Mouse (Mus musculus) spleen, adult 18-20 months (tissue): ENCODE measurements around the gene Atad1.
"Not testable (repeated sequence)": the region's sequence is repeated elsewhere in the genome, so short reads cannot be mapped to it uniquely, and the experiment has no call there.

Experiments used
- DNase-seq, 2 experiments: peaks; one replicate each; pipeline ENCODE4 v3.0.0; 2022; ENCODE audit warnings: mixed read lengths in 2 of 2

The Atad1 gene

DNA sequence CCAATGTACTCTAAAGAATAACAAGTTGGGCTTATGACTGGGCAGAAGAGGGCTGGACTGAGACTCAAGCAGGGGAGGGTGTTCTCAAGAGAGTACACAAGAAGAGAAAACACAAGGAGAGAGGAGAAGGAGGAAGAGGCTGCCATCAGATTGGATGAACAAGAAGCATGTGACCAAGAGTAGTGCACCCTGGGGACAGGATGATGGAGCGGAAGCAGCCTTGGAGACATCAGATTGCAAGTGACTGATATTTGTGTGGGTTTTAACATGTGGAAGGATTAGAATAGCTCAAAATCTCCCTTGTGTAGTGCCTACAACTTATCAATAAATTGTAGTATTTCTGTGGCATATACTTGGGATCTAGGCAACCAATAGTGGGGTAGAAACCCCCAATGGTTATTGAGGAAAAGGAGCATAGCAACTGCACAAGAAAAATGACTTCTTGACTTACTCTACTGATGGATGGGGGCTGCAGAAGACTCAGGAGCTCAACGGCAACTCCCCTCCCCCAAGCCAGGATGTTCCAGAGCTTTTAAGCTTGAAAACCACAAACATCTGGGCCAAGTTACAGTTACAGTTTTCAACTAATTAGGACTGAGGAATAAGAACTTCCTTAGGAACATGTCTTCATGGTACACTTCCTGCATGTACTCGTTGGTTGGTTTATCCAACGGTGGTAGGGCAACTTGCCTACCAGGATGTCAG is 1.2 kb upstream of the Atad1 start:
- DNase-seq: no peak

DNA sequence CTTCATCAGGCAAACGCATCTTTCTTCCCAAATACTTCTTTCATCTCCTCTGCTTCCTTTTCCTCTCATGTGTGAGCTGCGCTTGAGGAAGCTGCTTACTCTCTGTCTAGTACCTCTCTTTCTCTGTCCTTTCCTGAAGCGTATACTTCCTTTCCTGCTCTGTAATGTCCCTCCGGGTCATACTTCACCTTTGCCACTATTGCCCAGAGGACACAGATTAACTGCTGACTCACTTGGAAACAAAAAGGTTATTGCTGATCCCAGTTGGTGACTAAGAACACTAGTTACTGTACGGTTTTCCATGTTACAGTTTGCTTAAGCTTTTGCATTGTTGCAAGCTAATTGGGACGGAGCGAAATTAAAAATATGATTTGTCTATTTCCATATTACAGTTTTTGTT is 1.7 kb downstream of the Atad1 start:
- DNase-seq: no peak

DNA sequence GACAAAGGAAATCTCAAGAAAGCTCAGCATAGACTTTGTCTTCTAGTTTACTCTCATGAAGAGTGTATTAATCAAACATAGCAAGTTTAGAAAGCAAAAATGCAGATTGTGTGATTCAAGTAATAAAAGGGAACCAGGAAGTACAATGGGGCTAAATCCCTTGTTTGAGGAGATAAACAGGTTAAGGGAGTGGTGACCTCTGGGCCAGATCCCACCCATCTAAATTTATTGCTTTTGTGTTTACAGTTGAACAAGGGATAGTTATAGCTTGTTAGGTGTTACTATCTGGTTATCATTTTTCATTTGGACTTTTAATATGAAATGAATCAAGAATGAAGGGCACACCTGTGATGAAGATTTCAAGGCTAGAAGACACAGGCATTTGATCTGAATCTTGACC is 6.7 kb downstream of the Atad1 start:
- DNase-seq: no peak

DNA sequence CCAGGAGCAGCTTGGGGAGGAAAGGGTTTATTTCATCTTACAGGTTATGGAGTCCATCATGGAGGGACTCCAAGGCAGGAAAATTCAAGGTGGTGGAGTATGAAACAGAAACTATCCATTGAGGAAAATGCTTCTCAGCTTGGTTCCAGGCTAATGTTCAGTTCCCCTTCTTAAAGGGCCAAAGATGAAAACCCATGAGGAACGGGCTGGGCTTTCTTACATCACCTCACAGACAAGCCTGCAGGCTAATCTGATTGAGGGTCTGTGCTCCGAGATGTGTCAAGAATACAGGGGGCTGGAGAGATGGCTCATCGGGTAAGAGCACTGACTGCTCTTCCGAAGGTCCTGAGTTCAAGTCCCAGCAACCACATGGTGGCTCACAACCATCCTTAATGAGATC is 9.8 kb downstream of the Atad1 start:
- no peak for DNase-seq

DNA sequence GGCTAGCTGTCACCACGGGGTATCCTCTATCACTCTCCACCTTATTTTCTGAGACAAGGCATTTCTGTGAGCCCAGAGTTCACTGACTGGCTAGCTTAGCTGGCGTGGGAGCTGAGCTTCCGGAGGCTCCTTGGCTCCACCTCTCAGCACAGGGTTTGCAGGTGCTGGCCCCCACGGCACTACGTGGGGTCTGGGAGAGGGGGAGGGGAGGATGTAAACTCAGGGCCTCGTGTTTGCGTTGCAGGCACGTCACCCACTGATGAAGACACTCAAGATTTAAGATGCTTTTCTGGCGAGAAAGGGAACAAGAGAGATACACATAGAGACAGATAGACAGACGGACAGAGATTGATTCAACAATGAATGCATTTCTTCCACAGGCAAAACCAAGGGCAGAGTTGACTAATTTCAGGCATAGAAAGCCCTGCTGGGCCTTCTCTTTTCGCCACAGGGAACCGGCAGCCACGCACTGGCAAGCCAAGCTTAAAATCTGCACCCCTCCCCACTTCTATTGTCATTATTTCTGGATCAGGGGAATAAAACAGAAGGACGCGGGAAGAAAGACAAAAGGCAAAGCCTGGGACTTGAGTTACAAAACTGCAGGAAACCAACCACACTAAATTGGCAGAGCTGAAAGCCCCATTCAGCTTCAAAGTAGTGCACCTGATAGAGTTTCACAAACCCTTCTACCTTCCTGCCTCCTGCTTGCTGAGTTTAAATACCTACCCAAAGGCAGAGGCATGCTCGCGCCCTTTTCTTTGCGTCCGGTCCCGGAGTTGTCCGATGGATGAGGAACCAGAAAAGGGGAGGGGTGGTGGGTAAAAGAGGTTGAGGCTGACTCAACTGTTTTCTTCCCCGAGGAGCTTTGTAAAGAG is 12.9 kb downstream of the Atad1 start:
- DNase-seq: no peak

DNA sequence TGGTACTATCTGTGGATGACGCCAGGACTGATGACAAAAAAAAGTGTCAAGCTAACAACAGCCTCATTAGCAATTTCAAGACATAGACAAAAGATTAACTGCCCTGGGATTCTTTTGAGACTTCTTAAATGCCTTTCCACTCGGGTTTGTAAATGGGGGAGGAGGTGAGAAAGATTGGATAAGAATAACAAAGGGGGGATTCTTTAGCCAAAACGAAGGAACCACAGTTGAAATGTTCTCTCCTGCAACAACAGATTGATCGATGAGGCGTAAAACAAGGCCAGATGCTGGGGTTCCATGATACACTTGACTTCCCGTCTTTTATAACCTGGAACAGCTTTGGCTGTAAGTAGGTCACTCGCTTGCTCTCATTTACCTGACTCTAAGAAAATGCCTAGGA is 15.8 kb downstream of the Atad1 start:
- DNase-seq: no peak

DNA sequence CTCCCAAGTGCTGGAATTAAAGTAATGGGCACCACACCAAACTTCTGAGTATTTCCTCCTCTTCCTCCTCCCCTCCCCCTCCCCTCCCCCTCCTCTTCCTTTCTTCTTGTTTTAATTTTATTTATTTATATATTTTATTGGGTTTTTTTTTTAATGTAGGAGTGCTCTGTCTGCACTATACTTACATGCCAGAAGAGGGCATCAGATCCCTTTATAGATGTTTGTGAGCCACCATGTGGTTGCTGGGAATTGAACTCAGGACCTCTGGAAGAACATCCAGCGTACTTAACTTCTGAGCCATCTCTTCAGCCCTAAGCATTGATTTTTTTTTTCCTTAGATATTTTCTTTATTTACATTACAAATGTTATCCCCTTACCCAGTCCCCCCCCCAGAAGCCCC is 19.3 kb downstream of the Atad1 start:
- DNase-seq: no peak

DNA sequence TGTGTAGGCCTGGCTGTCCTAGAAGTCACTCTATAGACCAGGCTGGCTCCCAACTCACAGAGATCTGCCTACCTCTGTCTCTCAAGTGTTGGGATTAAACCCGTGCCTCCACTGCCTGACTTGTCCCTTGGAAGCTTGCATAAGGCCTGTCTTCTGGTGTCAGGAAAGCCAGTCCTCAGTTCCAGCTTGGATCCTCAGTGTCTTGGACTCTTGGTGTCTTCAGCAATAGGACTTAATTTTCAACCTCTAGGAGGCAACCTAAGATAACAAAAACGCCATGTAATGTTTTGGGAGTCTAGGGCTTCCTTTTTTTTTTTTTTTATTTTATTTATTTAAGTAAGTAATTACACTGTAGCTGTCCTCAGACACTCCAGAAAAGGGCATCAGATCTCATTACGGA is 22.0 kb downstream of the Atad1 start:
- no peak for DNase-seq

DNA sequence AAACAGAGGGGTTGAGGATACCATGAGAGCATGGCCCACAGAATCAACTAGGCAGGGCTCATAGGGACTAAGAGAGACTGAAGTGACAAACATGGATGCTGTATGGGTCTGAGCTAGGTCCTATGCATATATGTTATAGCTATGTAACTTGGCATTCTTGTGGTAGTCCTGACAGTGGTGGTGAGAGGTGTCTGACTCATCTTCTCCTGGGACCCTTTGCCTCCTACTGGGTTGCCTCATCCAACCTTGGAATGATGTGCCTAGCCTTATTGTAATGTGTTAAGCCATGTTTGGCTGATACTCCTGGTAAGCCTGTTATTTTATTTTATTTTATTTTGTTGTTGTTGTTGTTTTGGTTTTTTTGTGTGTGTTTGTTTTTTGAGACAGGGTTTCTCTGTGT is 23.9 kb downstream of the Atad1 start:
- no peak for DNase-seq

DNA sequence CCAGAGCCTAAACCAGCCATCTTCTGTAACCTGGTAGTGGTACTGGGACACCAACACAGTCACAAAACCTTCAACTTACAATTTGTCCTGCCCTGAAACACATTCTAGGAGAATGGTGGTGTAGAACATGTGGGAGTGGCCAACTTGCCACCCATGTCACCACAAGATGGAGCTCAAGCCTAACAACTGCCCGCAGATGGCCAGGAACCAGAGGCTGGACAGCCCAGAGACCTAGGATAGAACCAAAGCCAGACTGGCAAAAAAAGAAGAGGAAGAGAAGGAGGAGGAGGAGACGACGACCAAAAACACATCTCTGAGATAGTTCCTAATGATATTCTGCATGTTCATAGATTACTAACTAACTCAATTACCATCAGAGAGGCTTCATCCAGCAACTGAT is 24.4 kb downstream of the Atad1 start:
- peak; percentile 55 to 73 for DNase-seq

DNA sequence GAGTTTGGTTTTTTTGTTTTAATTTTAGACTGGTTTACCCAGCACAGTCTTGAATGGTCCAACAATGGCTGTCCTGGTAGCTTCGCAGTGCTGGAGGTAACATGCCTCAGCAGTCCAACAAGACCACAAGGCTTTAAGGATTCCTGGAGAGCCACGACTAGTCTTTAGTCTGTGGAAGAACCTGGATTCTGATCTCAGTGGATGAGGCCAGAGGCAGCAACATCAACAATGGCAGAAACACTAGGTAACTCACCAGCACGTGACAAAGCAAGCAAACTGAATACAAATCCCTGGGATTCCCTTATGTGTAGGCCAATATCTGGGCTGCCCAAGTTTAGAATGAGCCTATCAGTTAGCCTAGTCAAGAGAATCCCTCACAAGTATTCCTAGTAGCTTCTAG is 26.1 kb downstream of the Atad1 start:
- no peak for DNase-seq

DNA sequence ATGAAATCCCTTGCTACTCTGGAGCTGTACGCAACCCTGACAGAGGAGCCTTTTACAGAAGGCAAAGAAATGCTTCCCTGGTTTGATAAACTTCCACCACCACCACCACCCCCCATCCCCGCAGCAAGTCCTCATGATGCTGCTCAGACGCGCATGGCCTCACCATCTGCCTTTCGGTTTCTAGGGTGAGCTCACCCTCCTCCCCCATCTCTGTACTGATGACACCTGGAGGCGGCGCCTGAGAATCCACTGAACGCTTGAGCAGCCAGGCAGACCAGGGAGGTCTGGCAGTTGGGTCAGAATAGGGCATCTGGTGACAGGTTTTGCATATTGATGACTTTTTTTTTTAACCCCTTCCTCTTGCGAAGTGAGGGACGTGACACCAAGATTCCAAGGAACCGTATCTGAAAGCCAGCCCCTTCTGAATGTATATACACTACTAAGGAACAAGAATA is 27.0 kb downstream of the Atad1 start:
- DNase-seq: peak; percentile 77 to 85

DNA sequence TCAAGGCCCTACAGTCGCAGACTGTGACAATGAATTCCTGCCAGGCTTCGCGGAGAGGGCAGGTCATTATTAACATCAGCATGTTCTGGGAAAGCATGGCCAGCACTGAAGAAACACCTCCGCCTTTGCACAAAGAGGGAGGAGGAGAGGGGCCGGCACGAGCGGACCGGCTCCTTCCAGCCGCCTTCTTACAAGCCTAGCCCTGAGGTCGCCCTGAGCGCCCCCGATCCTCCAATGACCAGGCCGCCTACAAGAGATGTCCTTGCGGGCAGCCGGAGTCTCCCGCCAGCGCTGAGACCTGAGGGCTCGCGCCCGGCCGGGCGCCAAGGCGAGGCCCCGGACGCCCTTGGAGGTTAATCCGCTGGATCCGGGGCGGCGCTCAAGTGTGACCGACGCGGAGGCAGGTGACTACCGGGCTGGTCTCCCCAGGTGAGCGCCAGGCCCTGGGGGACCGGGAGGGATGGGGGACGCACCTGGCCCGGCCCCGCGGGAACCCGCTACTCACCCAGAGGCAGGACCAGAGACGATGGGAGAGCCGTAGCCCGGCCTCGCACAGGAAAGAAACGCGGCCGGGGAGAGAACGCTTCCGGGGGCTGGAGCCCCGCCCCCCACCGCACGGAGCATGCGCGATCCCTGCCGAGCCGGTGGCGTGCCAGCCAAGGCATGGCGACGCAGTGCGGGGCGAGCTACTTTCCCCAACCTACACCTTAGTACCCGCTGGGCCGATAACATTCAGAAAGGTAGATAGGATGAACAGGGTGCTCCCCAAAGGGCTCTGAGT is 27.6 kb downstream of the Atad1 start:
- DNase-seq: peak; percentile 84 to 94

DNA sequence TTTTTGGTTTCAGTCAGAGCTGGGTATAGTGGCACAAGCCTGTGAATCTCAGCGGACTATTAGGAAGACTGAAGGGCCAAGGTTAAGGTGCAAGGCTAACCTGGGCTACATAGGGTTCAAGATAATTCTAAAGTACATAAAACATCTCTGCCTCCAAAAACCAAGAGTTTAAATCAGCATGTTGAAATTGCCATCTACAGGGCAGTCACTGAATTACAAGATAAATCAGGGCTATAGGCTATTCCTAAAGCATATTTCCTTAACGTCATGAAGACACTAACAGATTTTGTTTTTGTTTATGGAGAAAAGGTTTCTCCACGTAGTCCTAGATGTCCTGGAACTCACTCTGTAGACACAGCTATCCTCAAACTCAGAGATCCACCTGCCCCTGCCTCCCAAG is 29.3 kb downstream of the Atad1 start:
- DNase-seq: no peak

DNA sequence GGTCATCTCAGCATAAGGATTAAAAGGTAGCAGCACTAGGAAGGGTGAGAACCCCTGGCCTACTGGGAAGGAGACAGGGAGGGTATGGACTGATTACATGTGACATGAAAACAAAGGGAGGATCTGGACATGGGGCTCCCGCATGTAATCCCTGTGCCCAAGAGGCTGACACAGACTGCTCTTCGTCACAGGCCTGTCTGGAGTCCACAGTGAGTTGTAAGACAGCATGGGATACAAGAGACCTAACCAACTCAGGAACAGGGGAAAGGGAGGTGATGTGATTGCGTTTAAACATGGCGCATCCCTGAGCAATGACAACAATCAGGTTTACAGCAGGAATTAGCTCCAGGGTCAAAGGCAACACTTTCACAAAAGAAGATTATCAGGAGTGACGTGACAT is 30.6 kb downstream of the Atad1 start:
- no peak for DNase-seq

DNA sequence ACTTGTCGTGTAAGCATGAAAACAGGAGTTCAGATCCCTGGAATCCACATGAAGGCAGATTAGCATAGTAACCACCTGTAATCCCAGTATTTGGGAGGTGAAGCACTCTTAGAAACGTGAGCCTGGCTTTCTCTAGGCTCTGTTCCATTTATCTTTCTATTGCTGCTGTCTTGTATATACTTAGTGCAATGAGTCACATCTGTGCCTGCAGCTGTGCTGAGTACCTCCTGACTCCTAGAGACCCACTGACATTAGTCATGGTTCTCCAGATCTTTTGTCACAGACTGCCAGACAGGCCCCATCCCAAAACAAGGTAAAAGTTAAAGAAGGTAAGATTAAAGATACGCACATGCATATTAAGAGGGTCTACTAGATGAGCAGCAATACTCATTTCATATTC is 37.4 kb downstream of the Atad1 start:
- DNase-seq: no peak

DNA sequence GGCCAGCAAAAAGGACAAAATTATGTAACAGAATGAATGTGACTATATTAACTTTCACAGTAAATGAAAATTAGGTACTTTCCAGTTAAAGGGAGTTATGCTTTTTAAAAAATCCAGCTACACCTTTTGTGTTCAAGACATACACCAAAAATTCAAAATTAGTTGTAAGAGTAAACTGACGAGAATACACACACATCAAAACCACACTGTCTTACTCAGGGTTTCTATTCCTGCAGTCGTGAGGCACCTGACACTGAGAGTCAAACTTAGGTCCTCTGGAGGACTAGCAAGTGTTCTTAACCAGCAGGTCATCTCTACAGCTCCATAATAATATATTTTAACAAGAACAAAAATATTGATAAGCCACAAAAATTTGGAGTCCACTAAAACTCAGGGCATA is 42.9 kb downstream of the Atad1 start:
- DNase-seq: no peak

DNA sequence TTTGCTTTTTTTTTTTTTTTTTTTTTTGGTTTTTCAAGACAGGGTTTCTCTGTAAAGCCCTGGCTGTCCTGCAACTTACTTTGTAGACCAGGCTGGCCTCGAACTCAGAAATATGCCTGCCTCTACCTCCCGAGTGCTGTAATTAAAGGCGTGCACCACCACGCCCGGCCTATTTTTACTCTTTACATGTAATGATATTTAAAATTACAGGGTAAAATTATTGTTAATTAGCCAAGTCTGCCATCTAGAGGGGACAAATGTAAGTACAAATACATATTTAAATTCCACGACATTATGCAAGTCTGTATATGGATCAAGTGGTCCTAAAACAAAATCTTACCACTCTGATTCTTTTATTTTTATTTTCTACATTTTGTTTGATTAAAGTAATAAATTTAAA is 49.9 kb downstream of the Atad1 start:
- no peak for DNase-seq

DNA sequence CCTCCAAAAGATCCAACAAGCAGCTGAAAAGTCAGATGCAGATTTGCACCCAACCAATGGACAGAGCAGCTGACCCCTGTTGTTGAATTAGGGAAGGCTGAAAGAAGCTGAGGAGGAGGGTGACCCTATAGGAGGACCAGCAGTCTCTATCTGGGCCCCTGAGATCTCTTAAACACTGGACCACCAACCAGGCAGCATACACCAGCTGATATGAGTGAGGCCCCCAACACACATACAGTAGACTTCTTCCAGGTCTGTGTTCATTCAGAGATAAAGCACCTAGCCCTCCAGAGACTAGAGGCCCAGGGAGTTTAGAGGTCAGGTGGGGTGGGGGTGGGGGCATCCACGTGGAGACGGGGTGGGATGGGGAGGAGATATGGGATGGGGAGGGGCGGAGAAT is 51.4 kb downstream of the Atad1 start:
- not testable (repeated sequence) for DNase-seq

DNA sequence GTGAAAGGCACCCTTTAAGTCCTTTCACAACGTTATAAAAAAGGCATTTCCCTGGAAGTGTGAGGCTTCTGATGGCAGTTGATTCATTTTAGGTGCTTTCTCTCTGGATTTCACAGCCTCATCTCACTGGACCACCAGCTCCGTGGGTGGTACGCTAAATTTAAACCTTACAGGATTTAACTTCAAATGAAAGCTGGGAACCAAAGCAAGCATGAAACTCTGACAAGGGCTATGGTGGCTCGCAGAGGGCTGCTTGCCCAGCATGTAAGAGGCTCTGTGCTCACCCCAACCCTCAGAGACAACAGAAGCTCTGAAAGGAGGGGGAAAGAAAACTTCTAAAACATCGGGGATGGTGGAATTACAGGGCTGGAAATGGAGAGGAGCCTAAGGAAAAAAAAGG is 51.9 kb downstream of the Atad1 start:
- no peak for DNase-seq

DNA sequence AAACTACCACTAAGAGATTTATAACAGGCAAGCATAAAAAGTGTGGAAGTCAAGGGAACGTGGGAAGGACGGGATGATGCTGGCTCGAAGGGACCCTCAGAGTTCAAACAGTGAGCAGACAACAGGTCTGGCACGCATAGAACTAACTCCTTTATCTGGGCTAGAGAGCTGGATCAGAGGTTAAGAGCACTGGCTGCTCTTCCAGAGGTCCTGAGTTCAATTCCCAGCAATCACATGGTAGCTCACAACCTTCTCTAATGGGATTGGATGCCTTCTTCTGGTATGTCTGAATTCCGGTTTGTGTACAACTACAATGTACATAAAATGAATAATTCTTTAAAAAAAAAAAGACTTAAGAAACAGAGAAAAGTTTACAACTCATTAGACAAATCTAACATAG is 56.5 kb downstream of the Atad1 start:
- DNase-seq: no peak

DNA sequence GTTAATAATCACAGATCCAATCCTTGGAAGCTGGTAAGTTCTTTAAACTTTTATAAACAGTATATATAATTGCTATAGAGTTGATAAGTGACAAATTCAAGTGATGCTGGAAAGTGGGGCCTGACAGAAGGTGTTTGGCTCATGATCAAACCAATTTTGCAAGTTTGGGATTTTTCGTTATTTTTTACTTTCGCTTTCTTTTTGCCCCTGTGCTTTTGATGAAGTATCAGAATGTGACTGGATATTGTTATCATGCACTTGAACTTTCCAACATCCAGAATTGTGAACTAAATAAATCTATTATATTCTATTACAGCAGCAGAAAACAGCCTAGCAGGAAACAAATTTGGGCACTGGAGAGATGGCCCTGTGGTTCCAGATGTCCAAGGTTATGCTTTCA is 58.7 kb downstream of the Atad1 start:
- DNase-seq: no peak

DNA sequence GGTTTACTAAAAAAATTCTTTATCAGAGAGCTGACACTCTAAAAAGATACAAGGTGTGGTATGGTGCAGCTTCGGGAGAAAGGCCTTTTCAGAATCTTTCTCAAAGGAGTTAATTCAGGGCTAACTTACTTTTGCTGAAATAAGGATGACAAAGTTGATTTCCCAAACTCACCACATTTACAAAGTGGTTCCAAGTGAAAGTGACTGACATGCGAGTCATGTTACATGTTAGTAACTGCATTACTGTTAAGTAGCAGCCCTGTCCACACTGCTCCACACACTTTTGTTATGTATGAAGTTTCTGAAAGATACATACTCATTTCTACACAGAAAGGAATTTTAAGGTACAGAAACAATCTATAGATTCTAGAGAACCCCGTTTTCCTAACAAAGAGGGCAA is 63.8 kb downstream of the Atad1 start:
- no peak for DNase-seq

DNA sequence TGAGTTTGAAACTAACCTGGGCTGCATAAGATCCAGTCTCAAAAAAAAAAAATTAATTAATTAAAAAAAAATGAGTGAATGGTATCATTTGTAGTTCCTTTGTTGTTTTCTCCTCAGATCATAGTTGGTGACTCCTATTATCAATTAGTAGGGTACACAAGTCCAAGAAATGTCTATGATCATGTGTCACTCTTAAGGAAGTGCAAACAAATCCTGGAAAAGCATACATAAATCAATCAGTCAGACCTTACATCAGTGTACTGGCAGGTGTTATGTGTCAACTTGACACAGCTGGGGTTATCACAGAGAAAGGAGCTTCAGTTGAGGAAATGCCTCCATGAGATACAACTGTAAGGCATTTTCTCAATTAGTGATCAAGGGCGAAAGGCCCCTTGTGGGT is 71.8 kb downstream of the Atad1 start:
- DNase-seq: not testable (repeated sequence)
